ENCODE assay signal across 8 mouse cellular contexts in genomic region chr4:43562769-43563600, GRCm38 (mm10). TPM values are rescaled to one million over a fixed set of nuclear protein-coding genes. Genes with fewer than 3 reads are reported as not detected.
DNase-seq lines count a peak whose midpoint lies in the region; ATAC-seq and TF ChIP-seq lines count a peak whose summit lies in the region.

No protein-coding gene starts in this region.

- H3K4me1 ChIP-seq in heart, embryonic 14.5 days (ENCODE audit: control insufficient read depth in 2 of 2, insufficient read depth in 2 of 2, low read length in 2 of 2) = peaks cover 30 to 46% of the 10 kb centered on the region in 2 experiments
- H3K4me1 ChIP-seq in heart, postnatal 0 days (ENCODE audit: control insufficient read depth, insufficient read depth) = peaks cover 43% of the 10 kb centered on the region
- peaks cover 32% of the 10 kb centered on the region for H3K4me1 ChIP-seq in lung, postnatal 0 days (ENCODE audit: insufficient read depth, low read depth, low read length)

- no peak for DNase-seq in heart, adult 8-10 months (ENCODE audit: low spot score)
- DNase-seq in MN1 (ENCODE audit: low spot score) = peak; percentile 30
- DNase-seq in heart, postnatal 0 days (ENCODE audit: low spot score) = peak; percentile 36
- DNase-seq in lung, postnatal 0 days (ENCODE audit: low spot score) = peak; percentile 72
- no peak for DNase-seq in layer of hippocampus, adult 9-11 months
- no peak for DNase-seq in thymus, postnatal 4 days
- no peak for DNase-seq in adrenal gland, adult 2 months

- no peak for TF ChIP-seq CTCF in heart, postnatal 0 days (IDR thresholded peaks at IDR 0.05; ENCODE audit: low read depth)
- no peak for TF ChIP-seq CTCF in lung, postnatal 0 days (IDR thresholded peaks at IDR 0.05)

- H3K27ac ChIP-seq in heart, embryonic 14.5 days (replicated peaks in 1 of 2; ENCODE audit: control insufficient read depth in 1 of 2, insufficient read depth in 1 of 2, low read depth in 2 of 2, low read length in 2 of 2) = peak overlapping the region; percentile 100
- peak overlapping the region; percentile 99 for H3K27ac ChIP-seq in heart, postnatal 0 days (ENCODE audit: low read depth)
- H3K27ac ChIP-seq in lung, postnatal 0 days (ENCODE audit: low read length) = peak overlapping the region; percentile 99

- H3K4me2 ChIP-seq in heart, embryonic 14.5 days (ENCODE audit: low read length) = peak overlapping the region; percentile 88
- H3K4me2 ChIP-seq in heart, postnatal 0 days (ENCODE audit: low read depth, low read length) = peak overlapping the region; percentile 81
- H3K4me2 ChIP-seq in lung, postnatal 0 days (replicated peaks; ENCODE audit: low read depth, low read length) = peak overlapping the region; percentile 67

- 2% methylated on average over 22 of the region's 22 CpGs for WGBS in heart, embryonic 14.5 days
- under 1% methylated on average over 22 of the region's 22 CpGs for whole genome bisulfite sequencing in heart, postnatal 0 days
- 4% methylated on average over 22 of the region's 22 CpGs for WGBS in lung, postnatal 0 days

- peak overlapping the region; percentile 93 to 99 for H3K4me3 ChIP-seq in heart, embryonic 14.5 days (ENCODE audit: control insufficient read depth in 1 of 2, insufficient read depth in 1 of 2, low read depth in 1 of 2, low read length in 2 of 2)
- peak overlapping the region; percentile 87 for H3K4me3 ChIP-seq in heart, postnatal 0 days (ENCODE audit: low read depth, low read length)
- H3K4me3 ChIP-seq in lung, postnatal 0 days (ENCODE audit: low read depth, low read length) = peak overlapping the region; percentile 80

- no peak for TF ChIP-seq EP300 in heart, postnatal 0 days (IDR thresholded peaks at IDR 0.05; ENCODE audit: low read depth)
- no peak; the same call in 1 of the 2 replicates for TF ChIP-seq EP300 in lung, postnatal 0 days (IDR thresholded peaks at IDR 0.05)

- H3K9ac ChIP-seq in heart, embryonic 14.5 days (ENCODE audit: low read length) = peak overlapping the region; percentile 99
- H3K9ac ChIP-seq in heart, postnatal 0 days (replicated peaks; ENCODE audit: low read depth, low read length) = peak overlapping the region; percentile 93
- H3K9ac ChIP-seq in lung, postnatal 0 days (replicated peaks; ENCODE audit: low read depth) = peak overlapping the region; percentile 93

- H3K36me3 ChIP-seq in heart, embryonic 14.5 days (ENCODE audit: control insufficient read depth, insufficient read depth, low read length) = peaks cover 48% of the 10 kb centered on the region
- H3K36me3 ChIP-seq in heart, postnatal 0 days (replicated peaks; ENCODE audit: control insufficient read depth, insufficient read depth, low read length) = peaks cover 38% of the 10 kb centered on the region
- peaks cover 35% of the 10 kb centered on the region for H3K36me3 ChIP-seq in lung, postnatal 0 days (ENCODE audit: insufficient read depth, low read length)

- H3K27me3 ChIP-seq in heart, embryonic 14.5 days (ENCODE audit: control insufficient read depth, insufficient read depth, low read length) = no peaks in the 10 kb centered on the region
- no peaks in the 10 kb centered on the region for H3K27me3 ChIP-seq in heart, postnatal 0 days (ENCODE audit: control insufficient read depth, insufficient read depth, low read length)
- no peaks in the 10 kb centered on the region for H3K27me3 ChIP-seq in lung, postnatal 0 days (replicated peaks; ENCODE audit: insufficient read depth, low read length)

- no peaks in the 10 kb centered on the region for H3K9me3 ChIP-seq in heart, embryonic 14.5 days (ENCODE audit: control insufficient read depth, low read length)
- no peaks in the 10 kb centered on the region for H3K9me3 ChIP-seq in heart, postnatal 0 days (replicated peaks; ENCODE audit: control insufficient read depth, low read length)
- H3K9me3 ChIP-seq in lung, postnatal 0 days (ENCODE audit: low read length) = no peaks in the 10 kb centered on the region

- no peak for ATAC-seq in heart, embryonic 14.5 days (ENCODE audit: insufficient number of reproducible peaks, insufficient read depth, low FRiP score, low read depth)
- peak; percentile 0; the same call in 1 of the 2 replicates for ATAC-seq in heart, postnatal 0 days (ENCODE audit: insufficient read depth, low read depth)
- no peak; the same call in 1 of the 2 replicates for ATAC-seq in lung, postnatal 0 days

RNA-seq across cellular contexts. Expression of gene Tln1, which starts 0.5 kb away (rescaled TPM):
- polyA plus RNA-seq in heart, embryonic 14.5 days (2014; fragmentation: Nextera tagmentation; extraction: Ambion mirVana) = 77.5 and 90.9 TPM in 2 replicates
- total RNA-seq in heart, adult 8-10 months (2022) = 100 to 1,000 TPM in 2 of 4 experiments, 10 to 100 TPM in 2; 96.1 to 117 (median 101) TPM
- total RNA-seq in heart, postnatal 0 days (2014; rRNA removed; ENCODE audit: low replicate concordance) = 141 and 185 TPM in 2 replicates
- polyA plus RNA-seq in heart, postnatal 0 days (2015; fragmentation: Nextera tagmentation; extraction: Ambion mirVana) = 67.1 and 77.2 TPM in 2 replicates
- 75.6 and 104 TPM in 2 replicates for polyA plus RNA-seq in lung, postnatal 0 days (2015; fragmentation: Nextera tagmentation; extraction: Ambion mirVana)
- total RNA-seq in adrenal gland, adult 2 months (2021) = 100 to 1,000 TPM; 167 to 207 TPM
- polyA plus RNA-seq in adrenal gland, adult 2 months (2012; rRNA removed) = 132 and 174 TPM in 2 replicates

RNA-seq across cellular contexts. Expression of gene Creb3, which starts 0.9 kb away (rescaled TPM):
- polyA plus RNA-seq in heart, embryonic 14.5 days (2014; fragmentation: Nextera tagmentation; extraction: Ambion mirVana) = 57.3 and 62.3 TPM in 2 replicates
- total RNA-seq in heart, adult 8-10 months (2022) = 10 to 100 TPM; 39.7 to 48.8 (median 43.2) TPM
- 30.1 and 46.3 TPM in 2 replicates for total RNA-seq in heart, postnatal 0 days (2014; rRNA removed; ENCODE audit: low replicate concordance)
- polyA plus RNA-seq in heart, postnatal 0 days (2015; fragmentation: Nextera tagmentation; extraction: Ambion mirVana) = 49.1 and 53.4 TPM in 2 replicates
- 115 and 126 TPM in 2 replicates for polyA plus RNA-seq in lung, postnatal 0 days (2015; fragmentation: Nextera tagmentation; extraction: Ambion mirVana)
- total RNA-seq in adrenal gland, adult 2 months (2021) = 100 to 1,000 TPM; 123 to 178 TPM
- polyA plus RNA-seq in adrenal gland, adult 2 months (2012; rRNA removed) = 178 and 207 TPM in 2 replicates

RNA-seq across cellular contexts. Expression of gene Rgp1, which starts 15.5 kb away (rescaled TPM):
- polyA plus RNA-seq in heart, embryonic 14.5 days (2014; fragmentation: Nextera tagmentation; extraction: Ambion mirVana) = 18.3 and 24.9 TPM in 2 replicates
- total RNA-seq in heart, adult 8-10 months (2022) = 10 to 100 TPM; 31.3 to 39.6 (median 34.6) TPM
- total RNA-seq in heart, postnatal 0 days (2014; rRNA removed; ENCODE audit: low replicate concordance) = 12.4 and 21.1 TPM in 2 replicates
- 10.8 and 10.9 TPM in 2 replicates for polyA plus RNA-seq in heart, postnatal 0 days (2015; fragmentation: Nextera tagmentation; extraction: Ambion mirVana)
- 13.7 and 15.7 TPM in 2 replicates for polyA plus RNA-seq in lung, postnatal 0 days (2015; fragmentation: Nextera tagmentation; extraction: Ambion mirVana)
- 10 to 100 TPM; 47.1 to 50.7 TPM for total RNA-seq in adrenal gland, adult 2 months (2021)
- 50.1 and 57.4 TPM in 2 replicates for polyA plus RNA-seq in adrenal gland, adult 2 months (2012; rRNA removed)

RNA-seq across cellular contexts. Expression of gene Gba2, which starts 15.7 kb away (rescaled TPM):
- polyA plus RNA-seq in heart, embryonic 14.5 days (2014; fragmentation: Nextera tagmentation; extraction: Ambion mirVana) = 16.5 and 16.7 TPM in 2 replicates
- total RNA-seq in heart, adult 8-10 months (2022) = 10 to 100 TPM; 11.7 to 14.0 (median 13.0) TPM
- total RNA-seq in heart, postnatal 0 days (2014; rRNA removed; ENCODE audit: low replicate concordance) = 11.0 and 16.7 TPM in 2 replicates
- polyA plus RNA-seq in heart, postnatal 0 days (2015; fragmentation: Nextera tagmentation; extraction: Ambion mirVana) = 14.0 TPM in 2 replicates
- 12.7 and 14.4 TPM in 2 replicates for polyA plus RNA-seq in lung, postnatal 0 days (2015; fragmentation: Nextera tagmentation; extraction: Ambion mirVana)
- 10 to 100 TPM in 1 of 2 experiments, 1 to 10 TPM in 1; 6.8 to 13.0 TPM for total RNA-seq in adrenal gland, adult 2 months (2021)
- polyA plus RNA-seq in adrenal gland, adult 2 months (2012; rRNA removed) = 13.4 and 13.9 TPM in 2 replicates

RNA-seq across cellular contexts. Expression of gene Msmp, which starts 21.3 kb away (rescaled TPM):
- 0.36 TPM in 1 of 2 replicates, not detected in the other for polyA plus RNA-seq in heart, embryonic 14.5 days (2014; fragmentation: Nextera tagmentation; extraction: Ambion mirVana)
- total RNA-seq in heart, adult 8-10 months (2022) = under 1 TPM in 1 of 4 experiments, not detected in 3; 0.52 TPM
- not detected in 2 replicates for total RNA-seq in heart, postnatal 0 days (2014; rRNA removed; ENCODE audit: low replicate concordance)
- polyA plus RNA-seq in heart, postnatal 0 days (2015; fragmentation: Nextera tagmentation; extraction: Ambion mirVana) = 1.2 TPM in 1 of 2 replicates, not detected in the other
- polyA plus RNA-seq in lung, postnatal 0 days (2015; fragmentation: Nextera tagmentation; extraction: Ambion mirVana) = 0.87 TPM in 1 of 2 replicates, not detected in the other
- total RNA-seq in adrenal gland, adult 2 months (2021) = 1 to 10 TPM; 1.2 to 3.0 TPM
- 0.94 and 1.5 TPM in 2 replicates for polyA plus RNA-seq in adrenal gland, adult 2 months (2012; rRNA removed)

Comparison
In these comparisons a context has a peak if more than half of its experiments do, and no peak if none do; other contexts are left out.
1. DNase-seq: peak in MN1 (single experiment), heart, postnatal 0 days (single experiment) and lung, postnatal 0 days (single experiment); none in heart, adult 8-10 months (single experiment), layer of hippocampus, adult 9-11 months (single experiment), thymus, postnatal 4 days (single experiment) and adrenal gland, adult 2 months (single experiment).
2. Peak in every context shown above with its lines, with median percentiles within 50 percentile points of each other: H3K27ac ChIP-seq, H3K4me2 ChIP-seq, H3K4me3 ChIP-seq and H3K9ac ChIP-seq.